Mouse (Mus musculus) liver, postnatal 0 days (tissue): Measurements from ENCODE around the gene Atxn1. TPM values are rescaled to one million over a fixed set of nuclear protein-coding genes. Genes with fewer than 3 reads are reported as not detected.

Experiments
- ATAC-seq: fragments of 200-750 bp; cut with Nextera tagmentation; 2 replicates; pipeline ENCODE4 v1.8.0; 2017; ENCODE audit warnings: mild to moderate bottlenecking, moderate library complexity
- DNase-seq: peaks from one replicate; pipeline ENCODE4 v3.0.0-alpha.2; 2016
- H3K27ac ChIP-seq: fragments of 300-500 bp; sonication (generic); 2 replicates; pipeline ENCODE4 v1.5.1; 2014; ENCODE audit warnings: antibody characterized with exemption, moderate library complexity, mild to moderate bottlenecking, low read depth
- H3K27me3 ChIP-seq: fragments of 300-500 bp; sonication (generic); 2 replicates; pipeline ENCODE4 v1.6.1; 2014; ENCODE audit warnings: low read length, control low read depth, mixed read lengths; ENCODE audit not compliant: insufficient read depth
- H3K36me3 ChIP-seq: fragments of 300-500 bp; sonication (generic); replicated peaks from 2 replicates; pipeline ENCODE4 v1.6.1; 2014; ENCODE audit warnings: mild to moderate bottlenecking, control low read depth, low read length, moderate library complexity, mixed read lengths; ENCODE audit not compliant: insufficient read depth
- H3K4me1 ChIP-seq: fragments of 300-500 bp; sonication (generic); 2 replicates; pipeline ENCODE4 v1.6.1; 2014; ENCODE audit warnings: antibody characterized with exemption, mild to moderate bottlenecking, control low read depth; ENCODE audit not compliant: insufficient read depth
- H3K4me2 ChIP-seq: fragments of 300-500 bp; sonication (generic); 2 replicates; pipeline ENCODE4 v1.6.1; 2014; ENCODE audit warnings: low read depth, mild to moderate bottlenecking, low read length, moderate library complexity, mixed read lengths
- H3K4me3 ChIP-seq: fragments of 300-500 bp; sonication (generic); 2 replicates; pipeline ENCODE4 v1.5.1; 2014; ENCODE audit warnings: low read depth, low read length
- H3K9ac ChIP-seq: fragments of 300-500 bp; sonication (generic); replicated peaks from 2 replicates; pipeline ENCODE4 v1.6.1; 2014; ENCODE audit warnings: mild to moderate bottlenecking, moderate library complexity
- H3K9me3 ChIP-seq: fragments of 300-500 bp; sonication (generic); 2 replicates; pipeline ENCODE4 v1.6.1; 2016; ENCODE audit warnings: mild to moderate bottlenecking, control low read depth, low read length, mixed read lengths
- CTCF ChIP-seq: sonication (generic); IDR thresholded peaks from 2 replicates; pipeline ENCODE4 v1.5.1; 2016; ENCODE audit warnings: antibody characterized with exemption, low read depth
- EP300 ChIP-seq: IDR thresholded peaks from 2 replicates; pipeline ENCODE4 v1.6.1; 2016; ENCODE audit warnings: antibody characterized with exemption, low read depth, mild to moderate bottlenecking
- WGBS: fragments of 180-500 bp; shearing (Covaris S2); extraction: QIAGEN DNeasy Blood & Tissue Kit; methylation state at CpG from one replicate; pipeline ENCODE4 v1.1.7; 2014; ENCODE audit not compliant: insufficient replicate concordance; 5-methylcytosine and 5-hydroxymethylcytosine counted together
- polyA plus RNA-seq: library from polyadenylated mRNA; unstranded; fragments of >200 nt; fragmentation: Nextera tagmentation; extraction: Ambion mirVana; gene quantifications from 2 replicates; pipeline ENCODE4 v1.2.1, GENCODE M21; 2015

Gene Atxn1
- polyA plus RNA-seq, 1 experiment from 2014 or later: 4.4 TPM

GRCm38 (mm10) chr13:45902457-45902856 lies 62.4 kb downstream of the Atxn1 start:
- no peaks in the 10 kb centered on the region for H3K36me3 ChIP-seq
- WGBS: 88% methylated on average over 5 of the region's 5 CpGs
- ATAC-seq: no peak

GRCm38 (mm10) chr13:45900776-45901175 lies 64.0 kb downstream of the Atxn1 start:
- H3K4me2 ChIP-seq: no peak overlapping the region
- H3K4me1 ChIP-seq: peaks cover 13% of the 10 kb centered on the region
- H3K9me3 ChIP-seq: no peaks in the 10 kb centered on the region
- H3K27ac ChIP-seq: no peak overlapping the region
- no peak overlapping the region for H3K9ac ChIP-seq
- no peaks in the 10 kb centered on the region for H3K36me3 ChIP-seq
- no peak overlapping the region for H3K4me3 ChIP-seq
- ATAC-seq: no peak
- WGBS: 81% methylated on average over 8 of the region's 8 CpGs
- DNase-seq: no peak
- TF ChIP-seq CTCF (no peak), EP300 (no peak)
- H3K27me3 ChIP-seq: no peaks in the 10 kb centered on the region

More at GRCm38 (mm10) chr13:45902457-45902856, 62.4 kb downstream of the Atxn1 start:
- peaks cover 24% of the 10 kb centered on the region for H3K4me1 ChIP-seq
- TF ChIP-seq EP300 (no peak), CTCF (no peak)
- H3K27ac ChIP-seq: peak overlapping the region; percentile 91
- no peak overlapping the region for H3K9ac ChIP-seq
- no peak overlapping the region for H3K4me3 ChIP-seq
- H3K4me2 ChIP-seq: no peak overlapping the region
- no peak for DNase-seq
- no peaks in the 10 kb centered on the region for H3K9me3 ChIP-seq
- H3K27me3 ChIP-seq: no peaks in the 10 kb centered on the region

- no peak overlapping the region for H3K4me2 ChIP-seq
- WGBS: 62% methylated on average over 2 of the region's 2 CpGs
- H3K27me3 ChIP-seq: no peaks in the 10 kb centered on the region
- no peaks in the 10 kb centered on the region for H3K9me3 ChIP-seq
- no peaks in the 10 kb centered on the region for H3K36me3 ChIP-seq
- no peak overlapping the region for H3K4me3 ChIP-seq
- peaks cover 5% of the 10 kb centered on the region; the same call in 1 of the 2 replicates for H3K4me1 ChIP-seq
- TF ChIP-seq CTCF: no peak
- TF ChIP-seq EP300: no peak
- no peak overlapping the region for H3K9ac ChIP-seq
- H3K27ac ChIP-seq: no peak overlapping the region
- DNase-seq (no peak), ATAC-seq (no peak)
Observed at GRCm38 (mm10) chr13:45897571-45897970, 67.2 kb downstream of the Atxn1 start.

GRCm38 (mm10) chr13:45894760-45895159 lies 70.0 kb downstream of the Atxn1 start:
- 81% methylated on average over 10 of the region's 10 CpGs for WGBS
- TF ChIP-seq EP300 (no peak), CTCF (no peak)
- H3K27me3 ChIP-seq: no peaks in the 10 kb centered on the region
- H3K4me2 ChIP-seq: no peak overlapping the region
- H3K9ac ChIP-seq: no peak overlapping the region
- ATAC-seq (no peak), DNase-seq (no peak)
- H3K36me3 ChIP-seq: no peaks in the 10 kb centered on the region
- peaks cover 5% of the 10 kb centered on the region; the same call in 1 of the 2 replicates for H3K4me1 ChIP-seq
- no peak overlapping the region for H3K27ac ChIP-seq
- no peak overlapping the region for H3K4me3 ChIP-seq
- no peaks in the 10 kb centered on the region for H3K9me3 ChIP-seq

GRCm38 (mm10) chr13:45894234-45894633 lies 70.6 kb downstream of the Atxn1 start:
- Histone ChIP-seq H3K9me3 (no peaks in the 10 kb centered on the region), H3K27ac (no peak overlapping the region), H3K4me1 (peaks cover 5% of the 10 kb centered on the region; the same call in 1 of the 2 replicates), H3K27me3 (no peaks in the 10 kb centered on the region), H3K36me3 (no peaks in the 10 kb centered on the region), H3K9ac (no peak overlapping the region), H3K4me2 (no peak overlapping the region), H3K4me3 (no peak overlapping the region)
- DNase-seq (no peak), ATAC-seq (no peak)
- 63% methylated on average over 6 of the region's 6 CpGs for WGBS
- TF ChIP-seq EP300: no peak
- TF ChIP-seq CTCF: no peak

GRCm38 (mm10) chr13:45891073-45891472 lies 73.7 kb downstream of the Atxn1 start:
- no peaks in the 10 kb centered on the region for H3K36me3 ChIP-seq
- 81% methylated on average over 2 of the region's 2 CpGs for WGBS
- TF ChIP-seq CTCF (no peak), EP300 (no peak)
- no peak overlapping the region for H3K27ac ChIP-seq
- ATAC-seq (no peak), DNase-seq (no peak)
- H3K4me3 ChIP-seq: no peak overlapping the region
- no peak overlapping the region for H3K9ac ChIP-seq
- peaks cover 5% of the 10 kb centered on the region; the same call in 1 of the 2 replicates for H3K4me1 ChIP-seq
- no peaks in the 10 kb centered on the region for H3K9me3 ChIP-seq
- H3K4me2 ChIP-seq: no peak overlapping the region
- no peaks in the 10 kb centered on the region for H3K27me3 ChIP-seq
